Mouse (Mus musculus) lung, postnatal 10 days (tissue): ENCODE data around the gene Galnt6.

ENCODE experiments used
- DNase-seq: peaks from one replicate; pipeline ENCODE4 v3.0.0; 2021

The Galnt6 gene

GRCm38 (mm10) chr15:100642451-100642850 lies 86.7 kb downstream of the Galnt6 start:
- DNase-seq = no peak
